7 mouse cellular contexts compared by ENCODE assay signal in the genomic region with DNA sequence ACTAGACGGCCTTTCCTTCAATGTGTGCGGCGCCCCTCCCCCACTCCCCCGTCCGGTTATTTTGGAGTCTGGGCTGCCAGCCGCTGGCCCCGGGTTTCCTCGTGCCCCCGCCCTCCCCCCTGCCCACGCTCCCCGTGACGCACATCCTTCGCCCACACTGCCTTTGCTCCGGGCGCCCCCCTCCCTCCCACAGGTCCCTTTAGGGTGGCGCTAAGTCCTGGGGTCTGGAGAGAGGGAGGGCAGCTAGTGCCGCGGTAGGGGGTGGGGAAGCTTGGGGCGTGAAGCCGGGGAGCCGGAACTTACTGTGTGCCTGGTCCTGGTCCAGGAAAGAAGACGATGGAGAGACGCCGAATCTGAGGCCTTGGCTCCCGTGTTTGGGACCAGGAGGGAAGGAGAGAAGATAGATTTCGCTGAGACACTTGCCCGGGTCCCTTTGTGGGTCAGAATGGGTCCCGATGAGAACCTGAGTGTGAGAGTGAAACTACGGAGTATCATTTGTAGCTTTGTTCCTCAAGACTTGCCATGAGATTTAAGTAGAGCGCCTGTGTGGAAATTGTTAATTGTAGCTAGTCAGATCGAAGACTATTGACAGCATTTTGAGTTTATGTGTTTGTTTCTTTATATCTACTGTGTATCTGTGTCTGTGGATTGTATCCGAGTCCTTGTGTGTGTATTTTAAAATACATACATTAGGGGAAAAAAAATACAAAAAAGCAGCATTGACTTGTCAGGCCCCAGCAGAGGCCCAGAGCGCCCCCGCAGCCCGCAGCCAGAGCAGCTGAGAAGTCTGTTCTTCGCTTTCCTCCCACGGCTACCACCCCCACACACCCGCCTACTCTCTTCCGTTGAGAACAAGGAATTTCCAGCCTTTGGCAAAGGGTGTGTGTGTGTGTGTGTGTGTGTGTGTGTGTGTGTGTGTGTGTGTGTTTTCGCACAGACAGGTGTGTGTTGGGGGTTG. TPM values are rescaled to one million over a fixed set of nuclear protein-coding genes. Genes with fewer than 3 reads are reported as not detected.
DNase-seq lines count a peak whose midpoint lies in the region; ATAC-seq lines count a peak whose summit lies in the region.

TSS of gene Nab2 (minus strand) at position 476 of the 958 bp plus-strand sequence.

- H3K27ac ChIP-seq in midbrain, embryonic 10.5 days (replicated peaks), result peak within 1 kb of the TSS; percentile 82

- DNase-seq in ZHBTc4 (ENCODE audit: low read depth, low spot score), result peak; percentile 56
- peak; percentile 78 to 86 for DNase-seq in cerebellum, postnatal 25 days
- peak; percentile 86 for DNase-seq in gastrocnemius, postnatal 25 days
- DNase-seq in left cerebral cortex, postnatal 4 days, result peak; percentile 43
- DNase-seq in midbrain, embryonic 10.5 days (ENCODE audit: low spot score), result peak; percentile 56
- peak; percentile 51 for DNase-seq in spleen, adult 12 weeks (ENCODE audit: low spot score)

- H3K36me3 ChIP-seq in midbrain, embryonic 10.5 days, result no peaks in the 10 kb centered on the region

- intact Hi-C loops in left cerebral cortex, postnatal 4 days (cut with DNase I), result no loop called here

- no peaks in the 10 kb centered on the region for H3K9me3 ChIP-seq in midbrain, embryonic 10.5 days (replicated peaks)

- H3K27me3 ChIP-seq in midbrain, embryonic 10.5 days (ENCODE audit: low read depth, poor library complexity, severe bottlenecking), result peaks cover 65% of the 10 kb centered on the region

- ATAC-seq in inflammation-experienced regulatory T-cells, adult 6 months, result peak; percentile 55

- peaks cover 55% of the 10 kb centered on the region for H3K4me1 ChIP-seq in midbrain, embryonic 10.5 days

- 3% methylated on average over 40 of the region's 40 CpGs for WGBS in midbrain, embryonic 10.5 days

- H3K4me3 ChIP-seq in midbrain, embryonic 10.5 days, result peak within 1 kb of the TSS; percentile 75

RNA-seq across cellular contexts. Expression of gene Nab2, which starts in this region (rescaled TPM):
- total RNA-seq in gastrocnemius, postnatal 25 days (2021), result 1 to 10 TPM; 2.5 to 4.7 TPM
- polyA plus RNA-seq in inflammation-experienced regulatory T-cells, adult 6 months (2017; shearing (Covaris generic)), result 1 to 10 TPM; 7.5 to 9.5 (median 7.8) TPM
- 10 to 100 TPM; 21.5 to 21.9 TPM for total RNA-seq in left cerebral cortex, postnatal 4 days (2021)
- 3.9 and 4.4 TPM in 2 replicates for polyA plus RNA-seq in midbrain, embryonic 10.5 days (2016; fragmentation: Nextera tagmentation; extraction: Ambion mirVana)

Comparison
In these comparisons a context has a peak if more than half of its experiments do, and no peak if none do; other contexts are left out.
1. Peak in every context shown above with its lines: DNase-seq, ATAC-seq, H3K4me3 ChIP-seq and H3K27ac ChIP-seq.